Mouse (Mus musculus) hindbrain, embryonic 14.5 days (tissue): ENCODE measurements at regions not wholly inside any gene's neighbourhood (a gene's known extent, or its start where the extent isn't known, plus 50 kb on each side); places are given as distances from the start of the nearest gene placed in this dataset.
A peak's percentile ranks its signal among the peaks of the same experiment; 100 is the strongest.

ENCODE experiments used
- ATAC-seq: fragments of 200-750 bp; cut with Nextera tagmentation; 2 replicates; pipeline ENCODE4 v1.8.0; 2017; ENCODE audit warnings: moderate number of reproducible peaks, mild to moderate bottlenecking, moderate TSS enrichment, moderate library complexity; ENCODE audit not compliant: low FRiP score
- DNase-seq: peaks from one replicate; pipeline ENCODE4 v3.0.0-alpha.2; 2015; ENCODE audit warnings: low spot score
- H3K27ac ChIP-seq: fragments of 300-500 bp; sonication (generic); 2 replicates; pipeline ENCODE4 v1.5.1; 2014; ENCODE audit warnings: mild to moderate bottlenecking, moderate library complexity
- H3K27me3 ChIP-seq: fragments of 300-500 bp; sonication (generic); 2 replicates; pipeline ENCODE4 v1.6.1; 2014; ENCODE audit warnings: mild to moderate bottlenecking, low read length, mixed read lengths; ENCODE audit not compliant: control insufficient read depth, insufficient read depth
- H3K36me3 ChIP-seq: fragments of 300-500 bp; sonication (generic); replicated peaks from 2 replicates; pipeline ENCODE4 v1.6.1; 2014; ENCODE audit not compliant: control insufficient read depth, insufficient read depth
- H3K4me1 ChIP-seq: fragments of 300-500 bp; sonication (generic); replicated peaks from 2 replicates; pipeline ENCODE4 v1.6.1; 2014; ENCODE audit warnings: antibody characterized with exemption, low read length, mixed read lengths; ENCODE audit not compliant: control insufficient read depth, insufficient read depth
- H3K4me2 ChIP-seq: fragments of 300-500 bp; sonication (generic); replicated peaks from 2 replicates; pipeline ENCODE4 v1.6.1; 2014; ENCODE audit warnings: mild to moderate bottlenecking, moderate library complexity
- H3K4me3 ChIP-seq: fragments of 300-500 bp; sonication (generic); replicated peaks from 2 replicates; pipeline ENCODE4 v1.5.1; 2014; ENCODE audit warnings: mild to moderate bottlenecking, low read length
- H3K9ac ChIP-seq: fragments of 300-500 bp; sonication (generic); 2 replicates; pipeline ENCODE4 v1.6.1; 2014
- H3K9me3 ChIP-seq: fragments of 300-500 bp; sonication (generic); 2 replicates; pipeline ENCODE4 v1.6.1; 2016; ENCODE audit warnings: low read length; ENCODE audit not compliant: control insufficient read depth
- WGBS: fragments of 180-500 bp; shearing (Covaris S2); extraction: QIAGEN DNeasy Blood & Tissue Kit; methylation state at CpG from one replicate; pipeline ENCODE4 v1.1.7; 2014; 5-methylcytosine and 5-hydroxymethylcytosine counted together

- no peak overlapping the region for H3K4me2 ChIP-seq
- DNase-seq = no peak
- H3K9me3 ChIP-seq = peaks cover 5% of the 10 kb centered on the region; the same call in 1 of the 2 replicates
- 88% methylated on average over 1 of the region's 1 CpGs for WGBS
- peaks cover 12% of the 10 kb centered on the region; the same call in 1 of the 2 replicates for H3K4me1 ChIP-seq
- no peak for ATAC-seq
- H3K36me3 ChIP-seq = no peaks in the 10 kb centered on the region
- H3K27me3 ChIP-seq = no peaks in the 10 kb centered on the region
- H3K9ac ChIP-seq = no peak overlapping the region
- H3K4me3 ChIP-seq = no peak overlapping the region
- H3K27ac ChIP-seq = peak overlapping the region; percentile 14; the same call in 1 of the 2 replicates
Observed at GRCm38 (mm10) chr16:30887536-30887935, 193.7 kb downstream of the Xxylt1 start.

DNA sequence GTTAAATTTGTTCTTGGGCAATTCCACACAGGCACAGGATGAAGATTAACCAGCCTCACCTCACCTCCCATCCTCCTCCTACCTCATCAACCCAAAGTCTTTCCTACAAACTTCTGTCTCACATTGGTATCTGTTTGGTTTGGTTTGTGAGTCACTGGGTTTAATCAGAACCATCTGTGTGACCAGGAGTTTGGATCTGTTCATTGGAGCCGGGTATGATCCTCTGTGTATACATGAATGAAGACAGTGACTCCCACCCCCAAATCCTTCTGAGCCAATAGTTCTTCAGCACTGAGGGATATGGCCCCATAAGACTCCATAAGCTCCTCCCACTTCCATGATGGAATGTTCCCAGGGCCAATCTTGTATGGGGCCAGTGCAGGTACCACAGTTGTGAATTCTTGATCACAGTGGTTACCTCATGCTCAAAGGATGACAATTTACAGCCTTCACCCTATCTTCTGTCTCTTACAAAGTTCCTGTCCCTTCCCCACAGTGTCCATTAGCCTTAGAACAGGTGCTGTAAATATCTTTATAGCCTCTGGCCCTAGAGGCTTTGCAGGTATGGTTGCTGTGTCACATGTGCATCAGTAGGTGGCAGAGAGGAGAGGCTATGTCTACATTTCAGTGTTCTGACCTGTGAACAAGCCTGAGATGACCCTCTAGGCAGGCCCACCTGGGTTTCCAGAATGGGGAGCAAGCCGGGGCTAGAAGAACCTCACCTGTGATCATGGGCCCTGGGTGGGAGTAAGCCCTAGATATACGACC lies 192.5 kb downstream of the Xxylt1 start:
- 89% methylated on average over 3 of the region's 3 CpGs for WGBS
- peaks cover 5% of the 10 kb centered on the region; the same call in 1 of the 2 replicates for H3K9me3 ChIP-seq

GRCm38 (mm10) chr16:30892606-30893005 lies 188.6 kb downstream of the Xxylt1 start:
- Histone ChIP-seq H3K36me3 (no peaks in the 10 kb centered on the region), H3K27me3 (no peaks in the 10 kb centered on the region), H3K9ac (no peak overlapping the region), H3K27ac (no peak overlapping the region), H3K4me1 (no peaks in the 10 kb centered on the region), H3K4me3 (no peak overlapping the region), H3K4me2 (no peak overlapping the region), H3K9me3 (peaks cover 5% of the 10 kb centered on the region; the same call in 1 of the 2 replicates)
- 96% methylated on average over 6 of the region's 6 CpGs for WGBS
- DNase-seq (no peak), ATAC-seq (no peak)

More for the DNA sequence above, 192.5 kb downstream of the Xxylt1 start:
- H3K4me2 ChIP-seq = no peak overlapping the region
- no peak for DNase-seq
- no peaks in the 10 kb centered on the region for H3K36me3 ChIP-seq
- no peak overlapping the region for H3K27ac ChIP-seq
- no peak for ATAC-seq
- H3K9ac ChIP-seq = no peak overlapping the region
- no peak overlapping the region for H3K4me3 ChIP-seq
- peaks cover 5% of the 10 kb centered on the region; the same call in 1 of the 2 replicates for H3K4me1 ChIP-seq
- no peaks in the 10 kb centered on the region for H3K27me3 ChIP-seq

DNA sequence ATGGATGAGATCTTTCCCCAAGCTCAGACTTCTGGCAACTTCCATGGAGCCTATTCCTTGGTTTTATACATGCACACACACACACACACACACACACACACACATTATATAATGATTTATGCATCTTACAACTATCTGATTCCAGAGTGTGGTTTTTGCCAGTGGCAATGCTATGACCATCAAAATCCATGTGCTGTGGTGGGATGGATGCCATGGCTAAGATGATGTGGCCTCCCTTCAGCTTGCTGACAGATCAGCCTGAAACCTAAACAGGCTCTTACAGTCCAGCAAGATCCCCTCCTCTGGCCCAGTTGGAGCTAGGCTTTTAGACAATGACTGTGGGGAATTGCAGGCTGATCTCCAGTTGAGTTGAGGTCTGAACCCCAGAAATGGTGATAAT lies 187.1 kb downstream of the Xxylt1 start:
- no peak for DNase-seq
- no peaks in the 10 kb centered on the region for H3K4me1 ChIP-seq
- no peak overlapping the region for H3K9ac ChIP-seq

DNA sequence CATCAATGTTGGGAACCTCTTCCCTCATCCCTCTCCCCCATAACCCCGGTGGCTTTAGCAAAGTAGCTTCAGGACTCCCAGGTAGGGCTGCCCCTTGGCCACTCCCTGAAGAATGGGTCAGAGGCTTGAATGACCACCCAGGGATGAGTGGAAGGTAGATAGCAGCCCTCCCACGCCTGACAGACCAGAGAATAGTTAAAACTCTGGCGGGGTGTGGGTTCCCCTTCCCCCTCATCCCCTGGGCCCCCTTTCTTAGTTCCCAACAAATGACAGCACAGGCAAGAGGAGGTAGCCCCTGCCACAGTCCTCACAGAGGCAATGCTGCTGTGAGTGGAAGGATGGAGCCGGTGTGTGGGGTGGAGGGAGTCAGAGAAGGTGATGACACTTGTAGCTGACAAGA lies 186.2 kb downstream of the Xxylt1 start:
- ATAC-seq (no peak), DNase-seq (no peak)
- Histone ChIP-seq H3K27me3 (no peaks in the 10 kb centered on the region), H3K27ac (no peak overlapping the region), H3K36me3 (no peaks in the 10 kb centered on the region), H3K4me2 (no peak overlapping the region), H3K4me3 (no peak overlapping the region), H3K4me1 (no peaks in the 10 kb centered on the region), H3K9me3 (peaks cover 5% of the 10 kb centered on the region; the same call in 1 of the 2 replicates), H3K9ac (no peak overlapping the region)
- 85% methylated on average over 4 of the region's 4 CpGs for WGBS

More for the DNA sequence above, 187.1 kb downstream of the Xxylt1 start:
- Histone ChIP-seq H3K4me2 (no peak overlapping the region), H3K4me3 (no peak overlapping the region), H3K36me3 (no peaks in the 10 kb centered on the region), H3K9me3 (peaks cover 5% of the 10 kb centered on the region; the same call in 1 of the 2 replicates), H3K27me3 (no peaks in the 10 kb centered on the region), H3K27ac (no peak overlapping the region)
- ATAC-seq = no peak

DNA sequence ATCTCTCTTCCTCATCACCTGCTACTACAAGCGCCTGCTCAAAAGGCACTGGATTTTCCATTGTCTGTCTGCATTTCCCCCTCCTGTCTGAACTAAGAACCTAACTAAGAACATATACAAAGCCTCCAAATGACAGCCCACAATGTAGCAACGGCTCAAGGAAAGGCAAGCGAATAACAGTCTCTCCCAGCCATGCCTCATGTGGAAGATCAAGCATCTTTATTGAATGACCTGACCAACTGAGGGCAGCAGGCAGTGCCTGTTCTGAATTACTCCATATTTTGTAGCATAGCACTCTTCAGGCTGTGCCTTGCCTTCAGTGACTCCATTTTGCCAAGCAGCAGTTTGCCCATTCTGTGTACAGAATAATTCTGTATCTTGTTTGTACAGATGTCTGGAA lies 183.9 kb downstream of the Xxylt1 start:
- Histone ChIP-seq H3K4me1 (no peaks in the 10 kb centered on the region), H3K4me2 (no peak overlapping the region), H3K27me3 (no peaks in the 10 kb centered on the region), H3K9ac (no peak overlapping the region), H3K4me3 (no peak overlapping the region), H3K27ac (no peak overlapping the region), H3K36me3 (no peaks in the 10 kb centered on the region), H3K9me3 (no peaks in the 10 kb centered on the region)
- DNase-seq (no peak), ATAC-seq (no peak)
- 93% methylated on average over 3 of the region's 3 CpGs for WGBS

DNA sequence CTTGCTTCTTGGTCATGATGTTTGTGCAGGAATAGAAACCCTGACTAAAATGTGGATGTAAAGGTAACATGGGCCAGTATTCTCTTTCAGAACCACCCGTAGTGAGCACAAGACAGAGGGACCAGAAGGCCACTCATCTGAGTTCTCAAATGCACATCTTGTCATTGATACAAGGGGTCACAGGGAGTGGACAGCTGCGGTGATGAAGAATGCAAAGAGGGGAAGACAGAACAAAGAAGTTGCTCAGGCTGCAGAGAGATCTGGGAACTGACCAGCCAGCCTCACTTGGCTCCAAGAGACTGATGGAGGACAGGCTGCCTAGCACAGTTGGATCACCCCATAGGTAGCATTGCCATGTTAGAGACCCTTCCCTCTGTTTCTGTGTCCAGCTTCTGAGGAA lies 181.1 kb downstream of the Xxylt1 start:
- H3K4me1 ChIP-seq = no peaks in the 10 kb centered on the region
- H3K9me3 ChIP-seq = peaks cover 24% of the 10 kb centered on the region; the same call in 1 of the 2 replicates
- no peak for DNase-seq
- no peak overlapping the region for H3K27ac ChIP-seq
- H3K4me2 ChIP-seq = no peak overlapping the region
- no peak overlapping the region for H3K4me3 ChIP-seq
- H3K9ac ChIP-seq = no peak overlapping the region
- no peaks in the 10 kb centered on the region for H3K27me3 ChIP-seq
- no peaks in the 10 kb centered on the region for H3K36me3 ChIP-seq
- no peak for ATAC-seq
- 84% methylated on average over 2 of the region's 2 CpGs for WGBS

GRCm38 (mm10) chr16:30901309-30901708 lies 179.9 kb downstream of the Xxylt1 start:
- ATAC-seq (no peak), DNase-seq (no peak)
- Histone ChIP-seq H3K27ac (no peak overlapping the region), H3K4me2 (no peak overlapping the region), H3K9me3 (peaks cover 24% of the 10 kb centered on the region; the same call in 1 of the 2 replicates), H3K36me3 (no peaks in the 10 kb centered on the region), H3K4me1 (no peaks in the 10 kb centered on the region), H3K4me3 (no peak overlapping the region), H3K9ac (no peak overlapping the region), H3K27me3 (no peaks in the 10 kb centered on the region)
